Mouse (Mus musculus) small intestine, adult 2 months (tissue): ENCODE measurements around the gene Slc35b2.

Experiments
- CTCF ChIP-seq: fragments of 200-500 bp; IDR thresholded peaks from 2 replicates; pipeline ENCODE4 v1.5.1; 2012; ENCODE audit warnings: low read depth, mild to moderate bottlenecking, control low read depth, inconsistent platforms, low read length, moderate library complexity, mixed read lengths; ENCODE audit not compliant: insufficient replicate concordance, insufficient read length; ENCODE audit errors: extremely low read depth
- POLR2A ChIP-seq: fragments of 200-500 bp; IDR thresholded peaks from 2 replicates; pipeline ENCODE4 v1.6.1; 2012; ENCODE audit warnings: low read depth, mild to moderate bottlenecking, control low read depth, inconsistent platforms, low read length, moderate library complexity

DNA sequence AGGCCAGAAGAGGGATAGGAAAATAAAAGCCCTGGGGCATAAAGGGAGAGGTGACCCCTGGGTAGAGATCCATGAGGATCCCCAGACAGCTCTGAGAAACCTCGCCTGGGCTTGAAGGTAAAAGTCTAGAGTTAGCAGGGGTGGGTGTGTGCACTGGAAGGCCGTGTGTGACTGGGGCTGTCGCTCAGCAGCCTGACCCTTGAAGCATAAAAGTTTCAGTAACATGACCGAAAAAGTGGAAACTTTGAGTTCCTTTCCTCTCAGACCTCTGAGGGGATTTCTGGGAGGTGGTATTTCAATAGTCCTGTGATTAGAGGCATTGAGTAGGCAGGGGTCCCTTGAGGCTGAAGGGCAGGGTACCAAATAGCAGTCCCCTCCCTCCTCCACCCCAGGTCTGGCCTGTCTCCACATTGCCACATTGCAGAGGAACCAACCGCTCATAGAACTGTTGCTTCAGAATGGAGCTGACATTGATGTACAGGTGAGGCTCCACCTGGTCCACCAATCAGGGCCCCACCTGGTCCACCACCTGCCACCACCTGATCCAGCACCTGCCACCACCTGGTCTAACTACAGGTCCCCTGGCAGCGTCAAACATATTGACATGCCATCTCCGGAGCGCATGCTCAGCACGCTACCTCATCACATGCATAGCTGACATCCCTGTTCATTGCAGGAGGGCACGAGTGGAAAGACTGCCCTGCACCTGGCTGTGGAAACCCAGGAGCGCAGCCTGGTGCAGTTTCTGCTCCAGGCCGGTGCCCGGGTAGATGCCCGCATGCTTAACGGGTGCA, 3.7 kb upstream of the Slc35b2 start:
- TF ChIP-seq POLR2A: no peak
- no peak for TF ChIP-seq CTCF
